Mouse (Mus musculus): Measurements from ENCODE around the gene Katnbl1.

The Katnbl1 gene

GRCm38 (mm10) chr2:112378973-112379898, at the start of gene Katnbl1:
Gene Katnbl1 (plus strand): TSS chr2:112379211.
- peak; percentile 94 for DNase-seq (ENCODE audit: extremely low read depth, insufficient read length, low spot score)

- DNase-seq (ENCODE audit: extremely low read depth, insufficient read length, low spot score): no peak
Observed at GRCm38 (mm10) chr2:112332051-112332898, 46.7 kb upstream of the Katnbl1 start.

GRCm38 (mm10) chr2:112337211-112337610, 41.8 kb upstream of the Katnbl1 start:
- peak; percentile 4 for DNase-seq (ENCODE audit: extremely low read depth, insufficient read length, low spot score)

- DNase-seq (ENCODE audit: extremely low read depth, insufficient read length, low spot score): no peak
Observed at GRCm38 (mm10) chr2:112339736-112340135, 39.3 kb upstream of the Katnbl1 start.

- no peak for DNase-seq (ENCODE audit: extremely low read depth, insufficient read length, low spot score)
Observed at GRCm38 (mm10) chr2:112341117-112341516, 37.9 kb upstream of the Katnbl1 start.

GRCm38 (mm10) chr2:112348246-112348645, 30.8 kb upstream of the Katnbl1 start:
- no peak for DNase-seq (ENCODE audit: extremely low read depth, insufficient read length, low spot score)

GRCm38 (mm10) chr2:112353685-112354455, 25.1 kb upstream of the Katnbl1 start:
- DNase-seq (ENCODE audit: extremely low read depth, insufficient read length, low spot score): no peak

- DNase-seq (ENCODE audit: extremely low read depth, insufficient read length, low spot score): peak; percentile 9
Observed at GRCm38 (mm10) chr2:112359611-112360010, 19.4 kb upstream of the Katnbl1 start.

GRCm38 (mm10) chr2:112360012-112360780, 18.8 kb upstream of the Katnbl1 start:
- DNase-seq (ENCODE audit: extremely low read depth, insufficient read length, low spot score): no peak

- DNase-seq (ENCODE audit: extremely low read depth, insufficient read length, low spot score): no peak
Observed at GRCm38 (mm10) chr2:112360781-112361169, 18.2 kb upstream of the Katnbl1 start.

- no peak for DNase-seq (ENCODE audit: extremely low read depth, insufficient read length, low spot score)
Observed at GRCm38 (mm10) chr2:112367222-112367621, 11.8 kb upstream of the Katnbl1 start.

- DNase-seq (ENCODE audit: extremely low read depth, insufficient read length, low spot score): peak; percentile 85
Observed at GRCm38 (mm10) chr2:112367726-112368673, 11.0 kb upstream of the Katnbl1 start, which contains the start of gene Emc4. Gene Emc4 (minus strand): TSS chr2:112368027.

GRCm38 (mm10) chr2:112369941-112370340, 9.1 kb upstream of the Katnbl1 start:
- DNase-seq (ENCODE audit: extremely low read depth, insufficient read length, low spot score): peak; percentile 28

GRCm38 (mm10) chr2:112373141-112373540, 5.9 kb upstream of the Katnbl1 start:
- peak; percentile 78 for DNase-seq (ENCODE audit: extremely low read depth, insufficient read length, low spot score)

- no peak for DNase-seq (ENCODE audit: extremely low read depth, insufficient read length, low spot score)
Observed at GRCm38 (mm10) chr2:112374610-112375009, 4.4 kb upstream of the Katnbl1 start.

GRCm38 (mm10) chr2:112380131-112380530, 1.1 kb downstream of the Katnbl1 start:
- DNase-seq (ENCODE audit: extremely low read depth, insufficient read length, low spot score): no peak

- no peak for DNase-seq (ENCODE audit: extremely low read depth, insufficient read length, low spot score)
Observed at GRCm38 (mm10) chr2:112381219-112381618, 2.2 kb downstream of the Katnbl1 start.

- DNase-seq (ENCODE audit: extremely low read depth, insufficient read length, low spot score): no peak
Observed at GRCm38 (mm10) chr2:112390843-112391242, 11.8 kb downstream of the Katnbl1 start.

Measured in 3134 (cell line).